Mouse (Mus musculus): ENCODE measurements around the gene Rassf7.
A peak's percentile ranks its signal among the peaks of the same experiment; 100 is the strongest.

Gene Rassf7

GRCm38 (mm10) chr7:141196619-141197282, 18.9 kb upstream of the Rassf7 start:
- DNase-seq (ENCODE audit: low spot score), result no peak

- no peak for DNase-seq (ENCODE audit: low spot score)
Observed at GRCm38 (mm10) chr7:141198121-141198520, 17.5 kb upstream of the Rassf7 start.

GRCm38 (mm10) chr7:141204546-141204945, 11.1 kb upstream of the Rassf7 start:
- DNase-seq (ENCODE audit: low spot score), result no peak

- no peak for DNase-seq (ENCODE audit: low spot score)
Observed at GRCm38 (mm10) chr7:141205504-141205903, 10.2 kb upstream of the Rassf7 start.

DNA sequence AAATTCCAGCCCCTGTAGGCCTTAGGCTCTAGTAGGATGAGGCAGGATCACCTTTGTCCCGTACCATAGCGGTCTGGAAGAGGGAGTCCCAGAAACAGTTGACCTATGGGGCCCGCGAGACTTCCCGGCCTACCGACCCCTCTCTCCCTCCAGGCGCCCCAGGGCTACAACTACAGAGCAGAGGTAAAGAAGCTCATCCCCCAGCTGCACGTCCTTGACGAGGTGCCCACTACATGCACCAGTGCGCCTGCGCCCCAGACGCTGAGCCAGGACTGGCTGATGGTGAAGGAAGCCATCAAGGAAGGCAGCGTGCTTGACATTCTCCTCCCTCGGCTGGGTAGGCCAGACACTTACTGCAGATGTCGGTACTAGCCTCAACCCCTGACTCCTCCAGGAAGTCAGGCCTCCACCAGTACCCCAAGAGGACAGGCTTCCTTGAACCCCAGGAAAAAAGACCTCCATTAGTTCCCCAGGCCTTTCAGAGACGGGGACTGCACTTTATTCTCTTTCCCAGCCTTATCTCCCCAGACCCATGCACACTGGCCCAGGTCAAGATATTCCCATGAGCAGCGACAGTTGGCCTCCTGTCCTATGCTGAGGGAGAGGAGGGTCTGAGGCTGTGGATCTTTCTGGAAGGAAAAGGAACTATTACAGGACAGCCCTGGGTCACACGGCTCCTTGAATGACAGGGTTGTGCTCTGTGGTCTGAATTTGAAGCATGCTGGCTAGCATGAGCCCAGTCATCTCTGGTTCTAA, 9.3 kb upstream of the Rassf7 start:
- DNase-seq (ENCODE audit: low spot score), result no peak

DNA sequence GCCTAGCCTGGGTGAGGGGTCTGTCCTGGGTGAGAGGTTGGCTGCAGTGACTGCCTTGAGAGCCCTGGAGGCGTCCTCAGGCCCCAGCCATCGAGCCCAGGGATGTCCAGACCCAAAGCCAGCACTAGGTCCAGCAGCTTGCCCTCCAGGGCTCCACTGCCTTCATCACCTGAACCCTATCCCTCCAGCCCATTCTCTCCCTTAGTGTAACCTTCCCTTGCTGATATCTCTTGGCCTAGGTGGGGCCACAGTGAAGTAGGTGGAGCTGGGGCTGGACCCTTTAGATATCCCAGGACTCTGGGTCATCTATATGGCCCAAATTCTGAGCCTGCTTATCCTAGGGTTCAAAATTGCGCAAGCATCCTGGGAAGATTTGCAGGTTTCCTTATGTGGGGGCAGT, 6.1 kb upstream of the Rassf7 start:
- DNase-seq (ENCODE audit: low spot score), result no peak

DNA sequence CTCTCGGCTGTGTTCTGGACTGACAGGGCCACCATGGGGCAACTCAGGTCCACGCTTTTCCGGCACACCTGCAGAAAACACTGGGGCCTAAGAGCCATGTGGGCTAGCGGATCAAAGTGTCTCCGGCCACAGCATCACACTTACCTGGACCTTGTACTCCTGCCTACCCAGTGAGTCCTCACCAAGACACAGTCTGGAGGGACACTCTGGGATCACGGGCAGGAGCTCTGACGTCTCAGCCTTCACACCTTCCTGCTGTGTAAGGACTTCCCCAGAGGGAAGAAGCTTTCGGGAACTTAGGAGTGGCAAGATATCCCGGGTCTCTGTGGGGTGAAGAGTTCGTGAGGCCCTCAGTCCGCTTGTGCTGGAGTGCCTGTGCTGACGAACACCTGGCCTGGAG, 5.5 kb upstream of the Rassf7 start:
- DNase-seq (ENCODE audit: low spot score), result no peak

GRCm38 (mm10) chr7:141210606-141211131, 5.0 kb upstream of the Rassf7 start:
- no peak for DNase-seq (ENCODE audit: low spot score)

DNA sequence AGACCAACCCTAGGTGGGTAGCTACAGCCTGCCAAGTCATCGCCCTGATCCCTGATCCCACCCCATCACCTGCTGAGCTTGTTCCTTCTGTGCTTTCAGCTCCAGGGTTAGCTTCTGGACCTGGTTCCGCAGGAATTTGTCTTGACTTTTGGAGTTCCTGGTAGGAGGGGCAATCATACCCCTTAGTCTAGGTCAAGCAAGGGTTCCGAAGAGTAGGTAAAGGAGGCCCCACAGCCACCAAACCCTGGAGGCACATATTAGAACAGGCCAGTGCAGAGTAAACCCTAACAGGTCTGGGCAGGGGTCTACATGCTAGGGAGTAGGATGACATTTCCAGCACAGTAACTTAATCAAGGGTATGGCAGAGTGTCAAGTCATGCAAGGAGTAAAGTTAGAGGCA, 2.5 kb upstream of the Rassf7 start:
- no peak for DNase-seq (ENCODE audit: low spot score)

DNA sequence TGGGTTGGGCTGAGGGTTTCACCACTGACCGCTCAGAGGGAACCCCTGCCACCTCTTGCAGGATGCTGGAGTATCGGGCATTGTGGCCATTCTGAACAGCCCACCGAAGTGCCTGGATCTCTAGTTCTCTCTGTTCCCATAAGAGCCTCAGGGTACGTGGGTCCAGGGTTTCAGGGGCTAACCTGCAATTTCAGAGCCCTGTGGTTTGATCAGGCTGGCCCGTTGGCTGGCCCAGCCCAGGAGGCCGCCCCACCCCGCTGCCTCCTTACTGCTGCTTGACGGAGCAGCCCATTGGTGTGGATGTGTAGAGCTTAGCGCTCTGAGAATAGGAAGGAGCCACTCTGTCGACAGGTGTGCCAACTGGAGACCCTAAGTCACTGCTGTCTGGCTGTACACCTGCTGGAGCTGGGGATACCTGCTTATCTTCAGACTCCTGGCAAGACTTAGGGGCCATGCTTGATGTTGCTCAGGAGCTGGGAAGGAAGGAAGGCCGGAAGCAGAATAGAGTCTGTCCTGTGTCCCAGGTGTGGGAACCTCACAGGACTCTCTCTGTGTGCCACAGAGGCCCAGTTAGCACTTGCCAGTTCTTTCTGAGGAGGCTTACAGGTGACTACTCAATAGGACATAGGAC, 1.9 kb upstream of the Rassf7 start, which contains the start of gene Lmntd2:
Gene Lmntd2, minus strand, starts transcription at position 476 of the 631 bp plus-strand sequence.
- no peak for DNase-seq (ENCODE audit: low spot score)

DNA sequence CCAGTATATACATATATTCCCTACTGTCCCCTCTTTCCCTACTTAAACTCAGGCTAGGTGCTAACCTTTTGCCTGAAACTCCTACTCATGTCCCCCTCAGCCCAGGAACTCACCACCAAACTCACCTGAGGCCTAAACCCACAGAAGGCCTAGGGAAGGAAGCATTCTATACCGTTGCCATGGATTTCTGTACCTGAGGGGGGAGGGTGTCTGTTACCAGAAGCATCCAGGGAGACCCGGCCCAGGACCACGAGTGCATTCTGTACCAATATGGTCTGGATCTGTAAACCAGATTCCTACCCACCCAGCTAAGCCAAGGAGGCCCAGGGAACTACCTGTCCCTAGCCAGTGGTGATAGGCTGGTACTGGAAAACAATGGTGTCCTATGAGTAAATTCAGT, 1.4 kb upstream of the Rassf7 start:
- no peak for DNase-seq (ENCODE audit: low spot score)

DNA sequence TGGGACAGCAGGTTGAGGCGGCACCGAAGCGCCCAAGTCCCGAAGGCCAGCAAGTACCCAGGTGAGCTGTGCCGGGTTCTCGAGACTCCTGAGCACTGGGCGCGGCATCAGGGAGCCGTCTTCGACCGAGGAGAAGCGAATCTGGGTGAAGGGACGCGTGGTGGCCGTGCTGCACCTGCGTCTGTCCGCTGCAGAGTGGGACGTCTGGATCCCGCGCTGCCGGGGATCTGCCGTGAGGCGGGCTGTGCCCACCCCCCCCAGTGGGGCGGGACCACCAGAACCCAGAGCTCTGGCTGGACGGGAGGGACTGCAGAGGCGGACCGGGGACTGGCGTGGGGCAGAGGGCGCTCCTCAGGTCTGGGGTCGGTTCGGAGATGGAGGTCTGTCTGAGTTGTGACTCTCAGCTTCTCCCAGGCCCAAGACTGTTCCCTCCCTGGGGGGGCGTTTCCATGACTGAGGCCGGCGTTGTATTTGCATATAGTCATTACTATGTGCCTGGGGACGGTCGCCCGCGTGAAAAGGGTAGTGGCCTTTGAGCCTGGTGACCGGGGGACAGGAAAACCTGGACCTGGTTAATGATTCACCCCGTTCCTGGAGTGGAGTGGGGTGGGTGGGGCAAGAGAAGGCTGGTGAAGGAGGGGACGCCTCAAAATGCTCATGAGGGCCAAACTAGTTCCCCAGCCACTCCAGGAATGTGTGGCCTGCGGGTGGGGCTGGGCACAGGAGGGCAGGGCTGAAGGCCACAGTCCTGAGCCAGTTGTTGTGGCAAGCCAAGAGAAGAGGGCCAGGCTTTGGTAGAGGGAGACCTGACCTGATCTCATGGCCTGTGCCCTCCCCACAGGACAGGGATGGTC, 447 bp downstream of the Rassf7 start:
- DNase-seq (ENCODE audit: low spot score), result no peak

GRCm38 (mm10) chr7:141216894-141217293, 1.2 kb downstream of the Rassf7 start:
- DNase-seq (ENCODE audit: low spot score), result no peak

DNA sequence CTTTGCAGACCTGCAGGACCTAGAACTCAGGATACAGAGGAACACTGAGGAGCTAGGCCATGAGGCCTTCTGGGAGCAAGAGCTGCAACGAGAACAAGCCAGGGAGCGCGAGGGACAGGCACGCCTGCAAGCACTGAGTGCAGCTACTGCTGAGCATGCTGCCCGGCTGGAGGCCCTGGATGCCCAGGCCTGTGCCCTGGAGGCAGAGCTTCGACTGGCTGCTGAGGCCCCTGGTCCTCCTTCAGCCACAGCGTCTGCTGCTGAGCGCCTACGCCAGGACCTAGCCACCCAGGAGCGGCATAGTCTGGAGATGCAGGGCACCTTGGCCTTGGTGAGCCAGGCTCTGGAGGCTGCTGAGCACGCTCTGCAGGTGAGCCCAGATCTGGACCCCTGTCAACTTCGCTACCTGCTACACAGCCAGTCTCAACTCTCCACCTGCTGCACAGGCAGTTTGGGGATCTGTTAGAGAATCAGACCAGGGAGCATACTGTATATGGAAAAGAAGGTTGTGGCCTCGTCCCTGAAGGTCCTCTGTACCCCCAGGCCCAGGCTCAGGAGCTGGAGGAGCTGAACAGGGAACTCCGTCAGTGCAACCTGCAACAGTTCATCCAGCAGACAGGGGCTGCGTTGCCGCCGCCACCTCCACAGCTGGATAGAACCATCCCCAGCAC, 1.8 kb downstream of the Rassf7 start:
- no peak for DNase-seq (ENCODE audit: low spot score)

- DNase-seq (ENCODE audit: low spot score), result no peak
Observed at GRCm38 (mm10) chr7:141218141-141218540, 2.5 kb downstream of the Rassf7 start.

DNA sequence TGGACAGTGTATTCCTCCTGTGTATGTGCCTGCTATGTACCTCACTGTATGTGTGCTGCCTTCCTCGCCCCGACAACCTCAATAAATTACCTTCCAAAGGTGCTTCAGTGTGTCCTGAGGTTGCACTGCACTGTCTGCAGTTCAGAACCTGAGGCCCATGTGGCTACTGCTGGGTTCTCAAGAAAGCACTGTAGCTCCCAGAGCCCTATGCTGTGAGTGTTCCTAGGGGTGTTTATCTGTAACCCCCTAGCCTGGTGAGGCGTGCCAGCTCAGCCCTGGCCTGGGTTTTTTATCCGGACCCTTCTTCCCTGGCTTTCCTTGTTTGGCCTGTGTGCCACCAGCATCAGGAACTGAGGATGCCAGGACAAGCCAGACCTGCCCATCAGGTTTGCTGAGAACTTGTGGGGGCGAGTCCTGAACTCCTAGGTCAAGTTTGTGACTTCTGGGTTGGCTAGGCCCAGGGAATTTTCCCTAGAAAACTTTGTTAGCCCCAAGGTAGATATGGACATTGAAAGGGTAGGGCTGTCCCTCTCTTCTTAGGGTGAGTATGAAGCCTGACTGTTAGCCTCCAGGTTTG, 3.0 kb downstream of the Rassf7 start:
- no peak for DNase-seq (ENCODE audit: low spot score)

GRCm38 (mm10) chr7:141219558-141220099, 4.0 kb downstream of the Rassf7 start:
- DNase-seq (ENCODE audit: low spot score), result no peak

- no peak for DNase-seq (ENCODE audit: low spot score)
Observed at GRCm38 (mm10) chr7:141220377-141220776, 4.7 kb downstream of the Rassf7 start.

GRCm38 (mm10) chr7:141221249-141222125, 5.8 kb downstream of the Rassf7 start:
- peak; percentile 98 for DNase-seq (ENCODE audit: low spot score)

GRCm38 (mm10) chr7:141222126-141222467, 6.4 kb downstream of the Rassf7 start:
- no peak for DNase-seq (ENCODE audit: low spot score)
